Mouse (Mus musculus): Measurements from ENCODE around the gene Gm43720.

GRCm38 (mm10) chr5:138277994-138278393, 1.8 kb downstream of the Gm43720 start:
- no peak for TF ChIP-seq CTCF (conservative IDR thresholded peaks at IDR 0.05; ENCODE audit: insufficient read depth, insufficient read length, low read depth, low read length)
- TF ChIP-seq POLR2A (IDR thresholded peaks at IDR 0.05; ENCODE audit: low read depth, low read length), result no peak

Measured in kidney, adult 2 months (tissue).